Mouse (Mus musculus): Measurements from ENCODE around the gene Prkd3. TPM values are rescaled to one million over a fixed set of nuclear protein-coding genes. Genes with fewer than 3 reads are reported as not detected.

The Prkd3 gene
- polyA plus RNA-seq, 1 experiment = 5.3 TPM

GRCm38 (mm10) chr17:78994382-78994781, 26.2 kb downstream of the Prkd3 start:
- Histone ChIP-seq H3K4me3 (ENCODE audit: extremely low read depth, insufficient read depth, insufficient read length) (no peak overlapping the region), H3K27me3 (ENCODE audit: control insufficient read depth, insufficient read depth, low read length) (no peaks in the 10 kb centered on the region), H3K27ac (ENCODE audit: insufficient read depth, low read length) (no peak overlapping the region), H3K4me1 (ENCODE audit: control insufficient read depth, insufficient read depth, insufficient read length) (no peaks in the 10 kb centered on the region), H3K36me3 (ENCODE audit: control insufficient read depth, insufficient read depth, low read length) (no peaks in the 10 kb centered on the region)
- no peak for DNase-seq (ENCODE audit: low read depth in 1 of 2, low spot score in 2 of 2)
- no peak for TF ChIP-seq POLR2A (IDR thresholded peaks at IDR 0.05; ENCODE audit: low read depth, low read length)
- TF ChIP-seq CTCF (IDR thresholded peaks at IDR 0.05; ENCODE audit: extremely low read depth, insufficient read depth, insufficient read length, insufficient replicate concordance) = no peak
- 85% methylated on average over 8 of the region's 8 CpGs for WGBS

- no peak overlapping the region for H3K4me3 ChIP-seq (ENCODE audit: extremely low read depth, insufficient read depth, insufficient read length)
- DNase-seq (ENCODE audit: low read depth in 1 of 2, low spot score in 2 of 2) = no peak
- no peak for TF ChIP-seq POLR2A (IDR thresholded peaks at IDR 0.05; ENCODE audit: low read depth, low read length)
- TF ChIP-seq CTCF (IDR thresholded peaks at IDR 0.05; ENCODE audit: extremely low read depth, insufficient read depth, insufficient read length, insufficient replicate concordance) = no peak
- H3K4me1 ChIP-seq (ENCODE audit: control insufficient read depth, insufficient read depth, insufficient read length) = no peaks in the 10 kb centered on the region
- H3K36me3 ChIP-seq (ENCODE audit: control insufficient read depth, insufficient read depth, low read length) = no peaks in the 10 kb centered on the region
- no peaks in the 10 kb centered on the region for H3K27me3 ChIP-seq (ENCODE audit: control insufficient read depth, insufficient read depth, low read length)
- H3K27ac ChIP-seq (ENCODE audit: insufficient read depth, low read length) = no peak overlapping the region
- WGBS = 92% methylated on average over 2 of the region's 2 CpGs
Observed at GRCm38 (mm10) chr17:78993670-78994069, 26.9 kb downstream of the Prkd3 start.

- H3K4me1 ChIP-seq (ENCODE audit: control insufficient read depth, insufficient read depth, insufficient read length) = no peaks in the 10 kb centered on the region; the same call in 1 of the 2 replicates
- no peak overlapping the region for H3K4me3 ChIP-seq (ENCODE audit: extremely low read depth, insufficient read depth, insufficient read length)
- 41% methylated on average over 9 of the region's 9 CpGs for WGBS
- H3K27ac ChIP-seq (ENCODE audit: insufficient read depth, low read length) = no peak overlapping the region
- TF ChIP-seq CTCF (IDR thresholded peaks at IDR 0.05; ENCODE audit: extremely low read depth, insufficient read depth, insufficient read length, insufficient replicate concordance) = no peak
- no peak for TF ChIP-seq POLR2A (IDR thresholded peaks at IDR 0.05; ENCODE audit: low read depth, low read length)
- no peak for DNase-seq (ENCODE audit: low read depth in 1 of 2, low spot score in 2 of 2)
- H3K36me3 ChIP-seq (ENCODE audit: control insufficient read depth, insufficient read depth, low read length) = no peaks in the 10 kb centered on the region
- no peaks in the 10 kb centered on the region for H3K27me3 ChIP-seq (ENCODE audit: control insufficient read depth, insufficient read depth, low read length)
Observed at GRCm38 (mm10) chr17:78992303-78993027, 28.2 kb downstream of the Prkd3 start.

- Histone ChIP-seq H3K4me1 (ENCODE audit: control insufficient read depth, insufficient read depth, insufficient read length) (no peaks in the 10 kb centered on the region; the same call in 1 of the 2 replicates), H3K27ac (ENCODE audit: insufficient read depth, low read length) (no peak overlapping the region), H3K36me3 (ENCODE audit: control insufficient read depth, insufficient read depth, low read length) (no peaks in the 10 kb centered on the region), H3K4me3 (ENCODE audit: extremely low read depth, insufficient read depth, insufficient read length) (no peak overlapping the region), H3K27me3 (ENCODE audit: control insufficient read depth, insufficient read depth, low read length) (no peaks in the 10 kb centered on the region)
- no peak for DNase-seq (ENCODE audit: low read depth in 1 of 2, low spot score in 2 of 2)
- WGBS = 98% methylated on average over 2 of the region's 2 CpGs
- TF ChIP-seq POLR2A (IDR thresholded peaks at IDR 0.05; ENCODE audit: low read depth, low read length) (no peak), CTCF (IDR thresholded peaks at IDR 0.05; ENCODE audit: extremely low read depth, insufficient read depth, insufficient read length, insufficient replicate concordance) (no peak)
Observed at GRCm38 (mm10) chr17:78991549-78991948, 29.1 kb downstream of the Prkd3 start.

GRCm38 (mm10) chr17:78989015-78989414, 31.6 kb downstream of the Prkd3 start:
- no peak for TF ChIP-seq POLR2A (IDR thresholded peaks at IDR 0.05; ENCODE audit: low read depth, low read length)
- Histone ChIP-seq H3K27me3 (ENCODE audit: control insufficient read depth, insufficient read depth, low read length) (no peaks in the 10 kb centered on the region), H3K4me1 (ENCODE audit: control insufficient read depth, insufficient read depth, insufficient read length) (no peaks in the 10 kb centered on the region; the same call in 1 of the 2 replicates), H3K27ac (ENCODE audit: insufficient read depth, low read length) (no peak overlapping the region), H3K4me3 (ENCODE audit: extremely low read depth, insufficient read depth, insufficient read length) (no peak overlapping the region), H3K36me3 (ENCODE audit: control insufficient read depth, insufficient read depth, low read length) (peaks cover 2% of the 10 kb centered on the region; the same call in 1 of the 2 replicates)
- 86% methylated on average over 8 of the region's 8 CpGs for WGBS
- no peak for DNase-seq (ENCODE audit: low read depth in 1 of 2, low spot score in 2 of 2)

- Histone ChIP-seq H3K36me3 (ENCODE audit: control insufficient read depth, insufficient read depth, low read length) (peaks cover 17% of the 10 kb centered on the region), H3K27me3 (ENCODE audit: control insufficient read depth, insufficient read depth, low read length) (no peaks in the 10 kb centered on the region), H3K4me1 (ENCODE audit: control insufficient read depth, insufficient read depth, insufficient read length) (no peaks in the 10 kb centered on the region; the same call in 1 of the 2 replicates), H3K4me3 (ENCODE audit: extremely low read depth, insufficient read depth, insufficient read length) (no peak overlapping the region), H3K27ac (ENCODE audit: insufficient read depth, low read length) (no peak overlapping the region)
- DNase-seq (ENCODE audit: low read depth in 1 of 2, low spot score in 2 of 2) = no peak
- 90% methylated on average over 3 of the region's 3 CpGs for WGBS
- TF ChIP-seq POLR2A (IDR thresholded peaks at IDR 0.05; ENCODE audit: low read depth, low read length) (no peak), CTCF (IDR thresholded peaks at IDR 0.05; ENCODE audit: extremely low read depth, insufficient read depth, insufficient read length, insufficient replicate concordance) (no peak)
Observed at GRCm38 (mm10) chr17:78983736-78984135, 36.9 kb downstream of the Prkd3 start.

- TF ChIP-seq POLR2A (IDR thresholded peaks at IDR 0.05; ENCODE audit: low read depth, low read length) (no peak), CTCF (IDR thresholded peaks at IDR 0.05; ENCODE audit: extremely low read depth, insufficient read depth, insufficient read length, insufficient replicate concordance) (no peak)
- no peak for DNase-seq (ENCODE audit: low read depth in 1 of 2, low spot score in 2 of 2)
- Histone ChIP-seq H3K36me3 (ENCODE audit: control insufficient read depth, insufficient read depth, low read length) (peaks cover 17% of the 10 kb centered on the region), H3K4me1 (ENCODE audit: control insufficient read depth, insufficient read depth, insufficient read length) (no peaks in the 10 kb centered on the region; the same call in 1 of the 2 replicates), H3K27me3 (ENCODE audit: control insufficient read depth, insufficient read depth, low read length) (no peaks in the 10 kb centered on the region), H3K4me3 (ENCODE audit: extremely low read depth, insufficient read depth, insufficient read length) (no peak overlapping the region), H3K27ac (ENCODE audit: insufficient read depth, low read length) (no peak overlapping the region)
- WGBS = 94% methylated on average over 8 of the region's 8 CpGs
Observed at GRCm38 (mm10) chr17:78983166-78983565, 37.5 kb downstream of the Prkd3 start.
